Mouse (Mus musculus) ovary, postnatal 36 days (tissue): ENCODE results near the gene Cog3.

ENCODE experiments used
- DNase-seq: peaks from one replicate; pipeline ENCODE4 v3.0.0; 2022; ENCODE audit warnings: low spot score, mixed read lengths

Cog3 gene

GRCm38 (mm10) chr14:75758401-75758800 is 4.1 kb upstream of the Cog3 start:
- DNase-seq = no peak

DNA sequence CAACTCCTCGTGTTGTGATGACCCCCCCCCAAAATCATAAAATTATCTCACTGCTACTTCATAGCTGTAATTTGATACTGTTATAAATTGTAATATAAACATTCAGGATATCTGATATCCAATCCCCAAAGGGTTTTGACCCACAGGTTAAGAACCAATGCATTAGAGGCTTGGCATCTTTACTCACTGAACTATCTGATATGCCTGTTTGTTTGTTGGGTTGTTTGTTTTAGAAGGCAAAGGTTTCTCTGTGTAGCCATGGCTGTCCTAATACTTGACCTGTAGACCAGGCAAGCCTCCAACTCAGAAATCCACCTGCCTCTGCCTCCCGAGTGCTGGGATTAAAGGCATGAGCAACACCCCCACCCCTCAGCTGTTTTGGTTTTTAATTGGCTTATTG is 3.5 kb upstream of the Cog3 start:
- DNase-seq = no peak

DNA sequence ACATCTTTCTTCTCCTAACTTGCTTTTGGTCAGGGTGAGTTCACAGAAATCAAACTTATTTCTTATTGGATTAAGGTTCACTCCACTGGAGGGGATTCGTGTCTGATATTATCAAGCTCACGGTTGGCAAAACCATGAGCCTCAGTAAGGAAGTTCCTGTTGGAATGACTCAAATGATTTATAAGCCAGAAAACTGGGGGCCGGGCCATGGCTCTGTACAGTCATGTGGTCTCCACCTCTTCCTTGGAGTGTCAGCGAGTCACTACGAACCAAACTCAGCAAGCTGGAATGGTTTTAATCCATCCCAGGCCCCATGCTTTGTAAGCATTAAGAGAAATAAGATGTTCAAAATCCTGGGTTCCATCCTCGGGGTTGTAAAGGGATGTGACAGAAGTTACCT is 2.7 kb upstream of the Cog3 start:
- no peak for DNase-seq

GRCm38 (mm10) chr14:75753206-75753605 is 1.1 kb downstream of the Cog3 start:
- DNase-seq = no peak

DNA sequence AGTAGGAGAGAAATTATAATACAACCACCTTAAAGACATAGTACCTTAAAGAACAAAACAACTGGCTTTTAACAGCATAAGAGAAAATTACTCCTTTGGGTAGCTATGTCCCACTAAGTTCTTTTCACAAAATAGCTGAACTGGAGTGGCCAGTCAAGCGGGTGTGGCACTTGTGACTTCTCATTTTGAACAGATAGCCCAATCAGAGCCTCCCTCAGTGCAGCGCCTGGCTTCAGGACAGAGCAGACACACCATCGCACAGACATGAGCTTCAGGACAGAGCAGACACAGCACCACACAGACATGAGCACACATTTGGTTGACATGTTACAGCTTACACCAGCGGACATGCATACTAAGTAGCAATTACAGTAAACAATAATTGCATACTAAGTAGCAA is 3.3 kb downstream of the Cog3 start:
- DNase-seq = no peak

GRCm38 (mm10) chr14:75749123-75749522 is 5.2 kb downstream of the Cog3 start:
- no peak for DNase-seq

- DNase-seq = no peak
These were observed 6.4 kb downstream of the Cog3 start for GRCm38 (mm10) chr14:75747960-75748359.

DNA sequence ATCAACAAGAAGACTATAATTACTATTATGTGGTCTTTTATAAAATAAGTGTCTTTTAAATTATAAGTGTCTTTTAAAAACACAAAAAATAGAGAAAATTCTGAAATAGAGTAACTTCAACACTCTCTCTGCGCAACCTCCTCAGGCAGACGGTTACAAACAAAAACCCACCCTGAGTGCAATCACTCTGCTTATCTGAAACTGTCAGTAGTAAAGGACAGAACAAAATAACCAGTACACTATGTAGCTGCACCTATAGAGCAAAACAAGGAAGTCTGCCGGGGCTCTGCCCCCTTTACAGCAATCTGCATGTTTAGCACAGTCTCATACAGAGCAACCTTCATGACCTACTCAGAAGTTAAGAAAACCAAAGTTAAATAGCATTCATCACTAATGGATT is 12.4 kb downstream of the Cog3 start:
- no peak for DNase-seq

DNA sequence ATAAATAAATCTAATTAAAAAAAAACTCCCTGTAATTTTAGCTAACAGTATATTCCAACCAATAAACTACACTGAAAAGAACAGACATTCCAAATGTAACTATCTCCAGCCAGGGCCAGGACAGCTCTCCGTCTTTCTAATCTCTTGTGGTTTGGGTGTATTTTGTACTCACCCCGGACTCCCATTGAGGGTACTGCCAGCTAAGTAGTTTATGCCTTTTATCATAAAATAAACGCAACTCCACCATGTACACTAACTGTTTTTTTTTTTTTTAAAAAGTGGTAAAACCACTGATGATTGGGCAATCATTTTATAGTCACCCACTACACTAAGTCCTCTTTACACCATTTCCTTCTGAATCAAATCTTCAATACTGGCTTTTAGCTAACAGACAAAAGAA is 18.7 kb downstream of the Cog3 start:
- DNase-seq = no peak

- no peak for DNase-seq
These were observed 21.7 kb downstream of the Cog3 start for GRCm38 (mm10) chr14:75732631-75733030.

DNA sequence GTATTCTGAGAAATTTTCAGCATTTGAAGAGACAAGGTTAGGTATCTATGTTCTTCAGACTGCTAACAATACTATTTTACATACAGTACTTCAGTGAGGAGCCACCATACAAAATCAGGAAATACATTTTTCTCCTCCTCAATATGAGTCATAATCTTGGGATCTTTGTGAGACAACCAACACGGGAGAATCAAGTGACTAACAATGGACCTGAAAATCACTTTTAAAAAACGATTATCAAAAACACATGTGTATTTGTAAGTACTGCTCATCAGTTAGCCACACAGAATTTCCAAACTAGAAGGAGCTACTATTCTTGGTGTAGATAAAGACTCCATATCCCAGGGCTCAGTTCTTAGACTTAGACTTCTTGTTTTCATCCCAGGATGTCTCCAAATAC is 23.0 kb downstream of the Cog3 start:
- no peak for DNase-seq

GRCm38 (mm10) chr14:75728111-75728510 is 26.2 kb downstream of the Cog3 start:
- DNase-seq = no peak

DNA sequence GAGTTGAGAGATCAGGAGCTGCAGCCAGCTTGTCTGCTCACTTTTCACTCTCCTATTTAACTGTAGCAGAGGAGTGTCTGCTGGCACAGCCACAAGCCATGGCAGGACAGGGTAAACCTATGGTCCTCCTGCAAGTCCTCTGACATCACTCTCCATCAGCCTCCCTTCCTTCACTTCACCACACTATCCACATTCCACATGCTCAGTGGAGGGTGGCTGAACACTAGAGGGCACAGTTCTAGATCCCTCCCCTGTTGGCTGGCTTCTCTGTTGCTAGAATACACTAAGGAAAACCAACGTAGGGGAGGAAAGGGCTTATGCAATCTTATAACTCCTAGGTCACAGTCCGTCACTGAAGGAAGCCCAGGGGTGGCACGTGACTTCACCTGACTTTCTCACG is 27.3 kb downstream of the Cog3 start:
- DNase-seq = peak; percentile 11

- DNase-seq = no peak
These were observed 31.5 kb downstream of the Cog3 start for GRCm38 (mm10) chr14:75722816-75723215.

DNA sequence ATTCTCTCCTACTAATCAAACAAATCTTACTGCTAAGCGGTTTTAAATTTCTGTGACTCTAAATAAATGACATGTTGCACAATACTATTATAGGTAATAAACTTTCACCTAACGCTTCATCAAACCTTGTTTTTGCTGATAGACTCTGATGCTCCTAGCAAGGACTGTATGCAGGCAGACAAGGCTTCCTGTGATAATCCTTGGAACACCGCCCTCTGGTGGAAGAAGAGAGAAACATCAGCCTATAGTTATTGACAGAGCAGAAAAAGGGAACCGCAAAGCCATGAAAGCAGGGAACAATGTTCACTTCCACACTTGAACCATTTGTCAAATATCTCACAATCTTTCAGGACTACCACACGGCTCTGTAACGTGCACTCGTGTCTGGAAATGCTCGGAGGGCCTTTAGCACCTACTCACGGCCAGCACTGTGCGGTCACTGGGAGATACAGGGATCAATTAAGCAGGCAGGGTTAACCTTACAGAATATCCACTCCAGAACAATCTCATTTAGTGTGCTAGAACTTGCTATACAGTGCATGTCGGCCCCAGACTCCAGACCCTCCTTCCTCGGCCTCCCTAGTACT is 32.2 kb downstream of the Cog3 start:
- no peak for DNase-seq

GRCm38 (mm10) chr14:75720121-75720520 is 34.2 kb downstream of the Cog3 start:
- no peak for DNase-seq

DNA sequence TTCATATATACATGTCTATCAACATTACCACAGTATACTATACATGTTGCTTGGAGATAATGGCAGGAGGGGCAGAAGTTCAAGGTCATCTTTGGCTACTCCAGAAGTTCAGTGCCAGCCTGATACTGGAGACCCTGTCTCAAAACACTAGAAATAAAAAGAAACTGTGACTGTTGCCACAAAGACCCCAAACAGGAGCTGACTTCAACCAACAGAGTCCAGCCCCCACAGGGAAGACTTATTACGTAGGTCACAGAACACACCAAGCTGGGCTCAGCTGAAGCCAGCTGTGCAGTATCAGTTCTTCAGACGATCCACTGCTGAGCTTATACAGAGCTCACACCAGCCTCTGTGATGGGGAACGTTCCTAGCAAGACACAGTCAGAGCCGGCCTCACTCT is 37.9 kb downstream of the Cog3 start:
- no peak for DNase-seq

- no peak for DNase-seq
These were observed 40.7 kb downstream of the Cog3 start for GRCm38 (mm10) chr14:75713661-75714060.

GRCm38 (mm10) chr14:75712687-75713086 is 41.6 kb downstream of the Cog3 start:
- no peak for DNase-seq

- DNase-seq = no peak
These were observed 42.6 kb downstream of the Cog3 start for GRCm38 (mm10) chr14:75711731-75712130.

GRCm38 (mm10) chr14:75708986-75709385 is 45.3 kb downstream of the Cog3 start:
- DNase-seq = no peak

DNA sequence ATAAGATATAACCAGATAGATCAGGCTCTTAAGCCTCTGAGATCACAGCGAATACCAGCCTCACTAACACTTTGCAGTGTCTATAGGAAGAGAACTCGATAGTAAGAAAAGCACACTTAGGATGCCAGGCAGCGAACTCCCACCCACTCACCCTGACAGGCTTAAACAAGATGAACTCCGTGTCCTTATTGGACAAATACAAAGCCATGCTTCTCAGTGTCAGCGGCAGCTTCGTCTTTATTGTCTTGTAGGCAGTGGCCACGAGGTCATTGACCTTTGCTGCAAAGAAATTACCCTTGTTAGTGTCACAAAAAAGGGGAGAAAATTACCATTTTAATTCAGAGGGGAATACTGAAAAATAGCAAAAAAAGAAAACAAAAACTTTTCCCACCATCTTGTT is 46.5 kb downstream of the Cog3 start:
- no peak for DNase-seq

- no peak for DNase-seq
These were observed 47.7 kb downstream of the Cog3 start for GRCm38 (mm10) chr14:75706647-75707046.

GRCm38 (mm10) chr14:75697928-75698327 is 56.4 kb downstream of the Cog3 start:
- DNase-seq = no peak

- DNase-seq = no peak
These were observed 58.2 kb downstream of the Cog3 start for GRCm38 (mm10) chr14:75696096-75696495.
